Mouse (Mus musculus): ENCODE results near the gene Catsperd.

- TF ChIP-seq MYB (IDR thresholded peaks at IDR 0.05; ENCODE audit: low read depth, low read length), result no peak
- no peak for TF ChIP-seq CTCF (IDR thresholded peaks at IDR 0.05 in 2 of 3, conservative IDR thresholded peaks at IDR 0.05 in 1 of 3; ENCODE audit: control insufficient read depth in 1 of 3, insufficient read depth in 1 of 3, low read depth in 2 of 3, low read length in 3 of 3, poor library complexity in 1 of 3, severe bottlenecking in 1 of 3)
- no peak for TF ChIP-seq CHD1 (IDR thresholded peaks at IDR 0.05; ENCODE audit: low read depth, low read length)
- no peak for TF ChIP-seq GABPA (IDR thresholded peaks at IDR 0.05; ENCODE audit: low read depth, low read length)
- no peak for TF ChIP-seq ZNF384 (IDR thresholded peaks at IDR 0.05; ENCODE audit: low read depth, low read length)
These were observed 65.5 kb downstream of the Catsperd start for GRCm38 (mm10) chr17:56693395-56693794.

Data from MEL (cell line).